Comparison of ENCODE assay signal across 10 mouse cellular contexts in the genomic region with DNA sequence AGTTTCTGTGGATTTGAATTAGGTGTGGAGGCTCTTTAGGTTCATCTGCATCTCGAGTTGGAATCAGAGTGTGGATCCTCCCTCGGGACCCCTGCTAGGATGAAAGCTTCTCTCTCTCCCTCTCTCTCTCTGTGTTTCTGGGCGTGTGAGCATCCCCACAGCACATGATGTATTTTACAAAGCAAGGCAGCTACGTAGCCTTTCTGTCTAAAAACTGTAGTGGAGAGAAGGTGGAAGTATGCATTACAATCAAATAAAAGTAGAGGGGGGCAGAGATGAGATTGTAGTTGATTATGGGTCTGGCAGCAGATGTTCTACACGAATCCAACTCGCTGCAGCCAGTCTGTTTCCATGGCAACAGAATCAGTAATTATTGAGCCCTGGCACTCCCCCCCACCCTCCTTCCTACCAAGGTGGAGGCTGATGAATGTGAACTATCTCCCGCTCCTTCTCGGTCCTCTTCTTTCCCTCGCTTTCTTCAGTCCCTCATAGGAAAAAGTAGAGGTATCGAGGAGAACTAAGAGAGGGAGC.
DNase-seq lines count a peak whose midpoint lies in the region; ATAC-seq lines count a peak whose summit lies in the region.
"Had no signal": no experiment of that assay in that cellular context is flagged by ENCODE, and none has a peak within 500 bp of the region (broad histone marks: within the 10 kb centered on the region; RNA-seq: fewer than 3 reads in every experiment).

No protein-coding gene starts in this region.

- WGBS in intestine, embryonic 15.5 days: 50% methylated on average over 10 of the region's 10 CpGs
- WGBS in intestine, embryonic 16.5 days: 52% methylated on average over 10 of the region's 10 CpGs
- 50% methylated on average over 10 of the region's 10 CpGs for WGBS in embryonic facial prominence, embryonic 12.5 days
- 9% methylated on average over 10 of the region's 10 CpGs for WGBS in neural tube, embryonic 15.5 days

- no peak overlapping the region for H3K4me3 ChIP-seq in intestine, embryonic 15.5 days (replicated peaks)
- no peak overlapping the region for H3K4me3 ChIP-seq in intestine, embryonic 16.5 days (ENCODE audit: low read length)
- no peak overlapping the region for H3K4me3 ChIP-seq in embryonic facial prominence, embryonic 12.5 days
- peak overlapping the region; percentile 50 for H3K4me3 ChIP-seq in neural tube, embryonic 15.5 days (replicated peaks)
- H3K4me3 ChIP-seq: heart, embryonic 13.5 days; liver, embryonic 15.5 days had no signal

- H3K9me3 ChIP-seq in intestine, embryonic 15.5 days: no peaks in the 10 kb centered on the region
- no peaks in the 10 kb centered on the region for H3K9me3 ChIP-seq in intestine, embryonic 16.5 days (ENCODE audit: control insufficient read depth, low read length)
- H3K9me3 ChIP-seq in embryonic facial prominence, embryonic 12.5 days: no peaks in the 10 kb centered on the region
- H3K9me3 ChIP-seq in neural tube, embryonic 15.5 days (replicated peaks): no peaks in the 10 kb centered on the region
- H3K9me3 ChIP-seq: heart, embryonic 13.5 days; liver, embryonic 15.5 days had no signal

- 0 out of 2 replicates have a peak overlapping the region, but pooled peaks have one; percentile 6 for H3K4me2 ChIP-seq in intestine, embryonic 15.5 days (replicated peaks)
- H3K4me2 ChIP-seq in intestine, embryonic 16.5 days (ENCODE audit: low read depth, low read length): no peak overlapping the region
- H3K4me2 ChIP-seq in embryonic facial prominence, embryonic 12.5 days (replicated peaks): peak overlapping the region; percentile 25; the same call in 1 of the 2 replicates
- peak overlapping the region; percentile 65 for H3K4me2 ChIP-seq in neural tube, embryonic 15.5 days
- H3K4me2 ChIP-seq: heart, embryonic 13.5 days; liver, embryonic 15.5 days had no signal

- DNase-seq in layer of hippocampus, adult 9-11 months: peak; percentile 63
- no peak for DNase-seq in thymus, postnatal 0 days (ENCODE audit: low spot score)
- no peak for DNase-seq in lung, postnatal 36 days
- DNase-seq in testis, postnatal 14 days (ENCODE audit: low spot score): no peak

- no peaks in the 10 kb centered on the region for H3K36me3 ChIP-seq in intestine, embryonic 15.5 days
- H3K36me3 ChIP-seq in intestine, embryonic 16.5 days (ENCODE audit: control insufficient read depth, insufficient read depth, low read length): no peaks in the 10 kb centered on the region
- H3K36me3 ChIP-seq in embryonic facial prominence, embryonic 12.5 days: no peaks in the 10 kb centered on the region
- no peaks in the 10 kb centered on the region for H3K36me3 ChIP-seq in neural tube, embryonic 15.5 days
- H3K36me3 ChIP-seq: heart, embryonic 13.5 days; liver, embryonic 15.5 days had no signal

- H3K27ac ChIP-seq in intestine, embryonic 15.5 days: no peak overlapping the region
- no peak overlapping the region for H3K27ac ChIP-seq in intestine, embryonic 16.5 days (ENCODE audit: low read length)
- H3K27ac ChIP-seq in embryonic facial prominence, embryonic 12.5 days: no peak overlapping the region
- H3K27ac ChIP-seq in neural tube, embryonic 15.5 days (replicated peaks): peak overlapping the region; percentile 84
- H3K27ac ChIP-seq: heart, embryonic 13.5 days; liver, embryonic 15.5 days had no signal

- H3K27me3 ChIP-seq in intestine, embryonic 15.5 days (replicated peaks): no peaks in the 10 kb centered on the region
- no peaks in the 10 kb centered on the region for H3K27me3 ChIP-seq in intestine, embryonic 16.5 days (replicated peaks; ENCODE audit: control insufficient read depth, insufficient read depth, low read length)
- H3K27me3 ChIP-seq in embryonic facial prominence, embryonic 12.5 days: no peaks in the 10 kb centered on the region
- H3K27me3 ChIP-seq in neural tube, embryonic 15.5 days (replicated peaks): no peaks in the 10 kb centered on the region
- H3K27me3 ChIP-seq: heart, embryonic 13.5 days; liver, embryonic 15.5 days had no signal

- ATAC-seq in intestine, embryonic 15.5 days: no peak
- no peak for ATAC-seq in intestine, embryonic 16.5 days
- ATAC-seq in embryonic facial prominence, embryonic 12.5 days (ENCODE audit: insufficient number of reproducible peaks, insufficient read depth, low FRiP score, low TSS enrichment): no peak
- peak; percentile 83 for ATAC-seq in neural tube, embryonic 15.5 days (ENCODE audit: low FRiP score)

- no peaks in the 10 kb centered on the region for H3K4me1 ChIP-seq in intestine, embryonic 15.5 days (replicated peaks)
- no peaks in the 10 kb centered on the region for H3K4me1 ChIP-seq in intestine, embryonic 16.5 days (ENCODE audit: control insufficient read depth, insufficient read depth, low read length)
- peaks cover 3% of the 10 kb centered on the region; the same call in 1 of the 2 replicates for H3K4me1 ChIP-seq in embryonic facial prominence, embryonic 12.5 days
- H3K4me1 ChIP-seq in neural tube, embryonic 15.5 days: peaks cover 31% of the 10 kb centered on the region
- H3K4me1 ChIP-seq: liver, embryonic 15.5 days had no signal

- H3K9ac ChIP-seq in intestine, embryonic 15.5 days: no peak overlapping the region
- H3K9ac ChIP-seq in intestine, embryonic 16.5 days (ENCODE audit: low read depth, low read length): no peak overlapping the region
- no peak overlapping the region for H3K9ac ChIP-seq in embryonic facial prominence, embryonic 12.5 days
- H3K9ac ChIP-seq in neural tube, embryonic 15.5 days (replicated peaks): peak overlapping the region; percentile 38
- H3K9ac ChIP-seq: heart, embryonic 13.5 days; liver, embryonic 15.5 days had no signal
